Mouse (Mus musculus) left cerebral cortex, postnatal 4 days (tissue): ENCODE measurements around the gene Arpin. TPM values are rescaled to one million over a fixed set of nuclear protein-coding genes. Genes with fewer than 3 reads are reported as not detected.

ENCODE experiments used
- DNase-seq: peaks from one replicate; pipeline ENCODE4 v3.0.0-alpha.2; 2022
- intact Hi-C: fragments of 180-260 bp; cut with DNase I; formaldehyde crosslinking; loops from one replicate; pipeline ENCODE4 v1.15.1; 2025
- microRNA-seq: library from miRNA; unstranded; fragments of <30 nt; microRNA quantifications from one replicate; pipeline ENCODE4 v1.2.0, GENCODE M21; 2022
- total RNA-seq, 2 experiments: library from RNA; stranded (reverse); gene quantifications; 2 replicates each; pipeline ENCODE4 v1.2.3; 2021

Arpin gene
- total RNA-seq, 2 experiments from 2014 or later = 8.3 to 9.4 TPM

GRCm38 (mm10) chr7:79895225-79895624 is 39.9 kb downstream of the Arpin start:
- DNase-seq = no peak
- intact Hi-C loops = no loop called here

- intact Hi-C loops = no loop called here
- no peak for DNase-seq
These were observed 40.4 kb downstream of the Arpin start for GRCm38 (mm10) chr7:79894790-79895189.

- no peak for DNase-seq
- intact Hi-C loops = no loop called here
These were observed 42.4 kb downstream of the Arpin start for GRCm38 (mm10) chr7:79892576-79893428.

GRCm38 (mm10) chr7:79890436-79891221 is 44.5 kb downstream of the Arpin start:
- intact Hi-C loops = no loop called here
- DNase-seq = no peak

GRCm38 (mm10) chr7:79888603-79889002 is 46.6 kb downstream of the Arpin start:
- intact Hi-C loops = no loop called here
- no peak for DNase-seq

- DNase-seq = no peak
- intact Hi-C loops = no loop called here
These were observed 51.4 kb downstream of the Arpin start for GRCm38 (mm10) chr7:79883613-79884334.

- DNase-seq = no peak
These were observed 53.3 kb downstream of the Arpin start for GRCm38 (mm10) chr7:79881901-79882300.

GRCm38 (mm10) chr7:79880998-79881397 is 54.2 kb downstream of the Arpin start:
- intact Hi-C loops = no loop called here
- DNase-seq = no peak

More at GRCm38 (mm10) chr7:79881901-79882300, 53.3 kb downstream of the Arpin start:
- intact Hi-C loops = no loop called here

- DNase-seq = no peak
- intact Hi-C loops = no loop called here
These were observed 55.1 kb downstream of the Arpin start for GRCm38 (mm10) chr7:79880033-79880432.

GRCm38 (mm10) chr7:79878455-79879025 is 56.6 kb downstream of the Arpin start:
- intact Hi-C loops = no loop called here
- no peak for DNase-seq

Small RNA genes within 50 kb of the gene (microRNA-seq; reads per million reads assigned to microRNA genes)
- not detected for gene Gm24541

Other genes with a start within 250 kb of the Arpin start
- 1 to 10 TPM; 4.1 to 4.7 TPM for gene Kif7, start 219.6 kb downstream of the Arpin start, total RNA-seq
- not detected for gene Plin1, start 202.5 kb downstream of the Arpin start, total RNA-seq
- 10 to 100 TPM in 1 of 2 experiments, 1 to 10 TPM in 1; 9.4 to 10.0 TPM for gene Pex11a, start 192.2 kb downstream of the Arpin start, total RNA-seq
- under 1 TPM in 1 of 2 experiments, not detected in 1; 0.30 TPM for gene Wdr93, start 192.2 kb downstream of the Arpin start, total RNA-seq
- under 1 TPM; 0.46 to 0.70 TPM for gene Mesp1, start 141.6 kb downstream of the Arpin start, total RNA-seq
- 1 to 10 TPM; 1.2 to 1.9 TPM for gene Mesp2, start 124.6 kb downstream of the Arpin start, total RNA-seq
- 1 to 10 TPM; 7.4 to 8.4 TPM for gene Anpep, start 74.3 kb downstream of the Arpin start, total RNA-seq
- 10 to 100 TPM; 50.8 to 51.6 TPM for gene Ap3s2, start 14.7 kb downstream of the Arpin start, total RNA-seq
- 10 to 100 TPM; 19.3 to 23.7 TPM for gene Zfp710, start 89.5 kb upstream of the Arpin start, total RNA-seq
- gene Idh2, start 180.0 kb upstream of the Arpin start, total RNA-seq = 10 to 100 TPM; 66.4 to 74.7 TPM